Mouse (Mus musculus) kidney, postnatal 25 days (tissue): ENCODE results near the gene Slc22a14.

Source experiments
- DNase-seq, 2 experiments: peaks; one replicate each; pipeline ENCODE4 v3.0.0; 2021; ENCODE audit warnings: mixed read lengths in 2 of 2

Slc22a14 gene

GRCm38 (mm10) chr9:119130692-119131091, 234.7 kb downstream of the Slc22a14 start:
- DNase-seq: peak in 1 of 2 experiments; percentile 52

GRCm38 (mm10) chr9:119128436-119129181, 236.7 kb downstream of the Slc22a14 start:
- no peak for DNase-seq

- DNase-seq: no peak
These were observed 242.6 kb downstream of the Slc22a14 start for GRCm38 (mm10) chr9:119122596-119123369.

- DNase-seq: peak; percentile 45 to 63
These were observed 245.2 kb downstream of the Slc22a14 start for GRCm38 (mm10) chr9:119120168-119120560.
